Mouse (Mus musculus): ENCODE results near the gene Kat8.

- TF ChIP-seq POLR2A (IDR thresholded peaks at IDR 0.05; ENCODE audit: low read depth, low read length) (no peak), CTCF (IDR thresholded peaks at IDR 0.05; ENCODE audit: extremely low read depth, insufficient read depth, insufficient read length, insufficient replicate concordance) (no peak)
Measured at GRCm38 (mm10) chr7:127887191-127887590, 25.1 kb upstream of the Kat8 start.
